In the genomic region with DNA sequence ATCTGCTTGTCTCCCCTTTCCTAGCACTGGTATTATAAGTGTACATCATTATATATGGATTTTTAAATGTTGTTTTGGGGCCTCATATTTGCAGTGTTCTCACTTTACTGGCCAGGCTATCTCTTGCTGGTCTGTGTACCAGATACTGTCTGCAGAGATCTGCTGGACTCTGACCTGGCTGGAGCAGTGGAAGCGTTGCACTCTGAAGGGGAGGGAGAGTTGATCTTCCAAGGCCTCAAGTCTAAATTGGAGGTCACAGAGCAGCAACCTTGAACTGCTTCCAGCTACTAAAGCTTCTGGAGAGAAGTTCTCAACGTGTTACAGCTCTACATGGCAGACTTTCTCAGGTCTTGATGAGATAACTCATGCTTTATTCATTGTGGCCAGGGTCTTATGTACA, we compare ENCODE assay signal across 25 mouse cellular contexts.
DNase-seq lines count a peak whose midpoint lies in the region; ATAC-seq lines count a peak whose summit lies in the region.
"Had no signal": no experiment of that assay in that cellular context is flagged by ENCODE, and none has a peak within 500 bp of the region (broad histone marks: within the 10 kb centered on the region; RNA-seq: fewer than 3 reads in every experiment).

No protein-coding gene starts in this region.

- peak; percentile 66 to 84 for DNase-seq in adrenal gland, adult (ENCODE audit: inconsistent age in 2 of 2, low spot score in 1 of 2)
- DNase-seq in adrenal gland, postnatal 4 days (ENCODE audit: low spot score in 2 of 2) = no peak
- DNase-seq in kidney, postnatal 10 days = peak; percentile 37
- no peak for DNase-seq in kidney, adult 18-20 months
- peak; percentile 52 for DNase-seq in adrenal gland, adult 8-10 months
- DNase-seq in kidney, postnatal 14 days = peak; percentile 39
- no peak for DNase-seq in forebrain, embryonic 14.5 days (ENCODE audit: low spot score)
- DNase-seq in lung, postnatal 14 days = no peak
- DNase-seq: cerebellum, adult 11-12 months; cerebellum, postnatal 10 days; heart, adult 2 months; heart, postnatal 4 days; lung, postnatal 36 days had no signal

- no peaks in the 10 kb centered on the region for H3K36me3 ChIP-seq in forebrain, embryonic 14.5 days (ENCODE audit: control insufficient read depth, insufficient read depth, low read length)
- H3K36me3 ChIP-seq: embryonic facial prominence, embryonic 13.5 days; forebrain, embryonic 10.5 days; heart, embryonic 12.5 days; lung, embryonic 15.5 days; midbrain, embryonic 12.5 days; neural tube, embryonic 12.5 days had no signal

- H3K9ac ChIP-seq in forebrain, embryonic 14.5 days (ENCODE audit: low read length) = no peak overlapping the region
- H3K9ac ChIP-seq: embryonic facial prominence, embryonic 13.5 days; heart, embryonic 12.5 days; hindbrain, embryonic 14.5 days; lung, embryonic 15.5 days; midbrain, embryonic 12.5 days; neural tube, embryonic 12.5 days had no signal

- H3K4me2 ChIP-seq in forebrain, embryonic 14.5 days (ENCODE audit: low read length) = no peak overlapping the region
- H3K4me2 ChIP-seq: embryonic facial prominence, embryonic 13.5 days; heart, embryonic 12.5 days; hindbrain, embryonic 14.5 days; lung, embryonic 15.5 days; midbrain, embryonic 12.5 days; neural tube, embryonic 12.5 days had no signal

- H3K4me3 ChIP-seq in forebrain, embryonic 14.5 days (ENCODE audit: low read depth, low read length) = no peak overlapping the region
- H3K4me3 ChIP-seq: embryonic facial prominence, embryonic 13.5 days; forebrain, embryonic 10.5 days; heart, adult 2 months; heart, embryonic 12.5 days; lung, embryonic 15.5 days; midbrain, embryonic 12.5 days; myocyte; neural tube, embryonic 12.5 days had no signal

- no peaks in the 10 kb centered on the region for H3K4me1 ChIP-seq in forebrain, embryonic 14.5 days (ENCODE audit: control insufficient read depth, insufficient read depth, low read length)
- H3K4me1 ChIP-seq: embryonic facial prominence, embryonic 13.5 days; heart, embryonic 12.5 days; lung, embryonic 15.5 days had no signal

- no peaks in the 10 kb centered on the region for H3K9me3 ChIP-seq in forebrain, embryonic 14.5 days (replicated peaks; ENCODE audit: control insufficient read depth, low read length)
- H3K9me3 ChIP-seq: embryonic facial prominence, embryonic 13.5 days; forebrain, embryonic 10.5 days; heart, embryonic 12.5 days; lung, embryonic 15.5 days; midbrain, embryonic 12.5 days; neural tube, embryonic 12.5 days had no signal

- H3K27ac ChIP-seq in forebrain, embryonic 14.5 days (ENCODE audit: low read depth, low read length) = no peak overlapping the region
- H3K27ac ChIP-seq: embryonic facial prominence, embryonic 13.5 days; forebrain, embryonic 10.5 days; heart, adult 2 months; hindbrain, embryonic 14.5 days; lung, embryonic 15.5 days; midbrain, embryonic 12.5 days; neural tube, embryonic 12.5 days had no signal

- ATAC-seq in forebrain, embryonic 14.5 days = no peak
- ATAC-seq: activated CD4-positive, CD25-positive, alpha-beta regulatory T cell, adult 4 months; forebrain, embryonic 16.5 days; intestine, postnatal 0 days had no signal

- H3K27me3 ChIP-seq in forebrain, embryonic 14.5 days (replicated peaks; ENCODE audit: control insufficient read depth, insufficient read depth, low read length) = no peaks in the 10 kb centered on the region
- H3K27me3 ChIP-seq: CH12.LX; embryonic facial prominence, embryonic 13.5 days; heart, embryonic 12.5 days; lung, embryonic 15.5 days; midbrain, embryonic 12.5 days; neural tube, embryonic 12.5 days had no signal

- WGBS in forebrain, embryonic 14.5 days = 91% methylated on average over 2 of the region's 2 CpGs

Comparison
In these comparisons a context has a peak if more than half of its experiments do, and no peak if none do; other contexts are left out.
1. DNase-seq: peak in adrenal gland, adult (2 of 2), kidney, postnatal 10 days (single experiment), adrenal gland, adult 8-10 months (single experiment) and kidney, postnatal 14 days (single experiment); none in adrenal gland, postnatal 4 days (0 of 2), kidney, adult 18-20 months (single experiment), forebrain, embryonic 14.5 days (single experiment) and lung, postnatal 14 days (single experiment).